In genomic region chr2:84838993-84839980, GRCm38 (mm10) we compare ENCODE assay signal across 9 mouse cellular contexts. TPM values are rescaled to one million over a fixed set of nuclear protein-coding genes. Genes with fewer than 3 reads are reported as not detected.
DNase-seq lines count a peak whose midpoint lies in the region; ATAC-seq and TF ChIP-seq lines count a peak whose summit lies in the region.
"Had no signal": no experiment of that assay in that cellular context is flagged by ENCODE, and none has a peak within 500 bp of the region (broad histone marks: within the 10 kb centered on the region; RNA-seq: fewer than 3 reads in every experiment).

No protein-coding gene starts in this region.

- no peaks in the 10 kb centered on the region for H3K36me3 ChIP-seq in intestine, embryonic 16.5 days (ENCODE audit: control insufficient read depth, insufficient read depth, low read length)
- H3K36me3 ChIP-seq in splenic B cell, adult 2 months (ENCODE audit: control insufficient read depth, insufficient read depth, low read length, poor library complexity, severe bottlenecking) = no peaks in the 10 kb centered on the region

- no peaks in the 10 kb centered on the region for H3K9me3 ChIP-seq in intestine, embryonic 16.5 days (ENCODE audit: control insufficient read depth, low read length)

- peak overlapping the region; percentile 97 for H3K4me2 ChIP-seq in intestine, embryonic 16.5 days (ENCODE audit: low read depth, low read length)

- no peak for TF ChIP-seq CTCF in bone marrow, adult 2 months (IDR thresholded peaks at IDR 0.05; ENCODE audit: control insufficient read depth, insufficient read depth, low read length)
- no peak for TF ChIP-seq CTCF in gastrocnemius, adult 2 months (IDR thresholded peaks at IDR 0.05)

- peak overlapping the region; percentile 86 for H3K9ac ChIP-seq in intestine, embryonic 16.5 days (ENCODE audit: low read depth, low read length)

- no peaks in the 10 kb centered on the region for H3K27me3 ChIP-seq in intestine, embryonic 16.5 days (replicated peaks; ENCODE audit: control insufficient read depth, insufficient read depth, low read length)
- H3K27me3 ChIP-seq in splenic B cell, adult 2 months (ENCODE audit: control insufficient read depth, insufficient read depth, low read length, poor library complexity, severe bottlenecking) = no peaks in the 10 kb centered on the region

- ATAC-seq in intestine, embryonic 16.5 days = peak; percentile 49
- peak; percentile 12; the same call in 1 of the 2 replicates for ATAC-seq in megakaryocyte progenitor cell, adult 5-6 weeks (replicated peaks; ENCODE audit: poor library complexity)
- ATAC-seq in inflammation-experienced regulatory T-cells, adult 6 months = no peak

- H3K4me3 ChIP-seq in bone marrow, adult 2 months (replicated peaks; ENCODE audit: control insufficient read depth, low read depth, low read length) = peak overlapping the region; percentile 68
- peak overlapping the region; percentile 93 for H3K4me3 ChIP-seq in gastrocnemius, adult 2 months
- H3K4me3 ChIP-seq in intestine, embryonic 16.5 days (ENCODE audit: low read length) = peak overlapping the region; percentile 73

- intact Hi-C loops in gastrocnemius, adult 2 months (cut with DNase I) = no loop called here

- peak overlapping the region; percentile 74 for H3K27ac ChIP-seq in bone marrow, adult 2 months (ENCODE audit: control insufficient read depth, insufficient read depth, low read depth, low read length, poor library complexity)
- peak overlapping the region; percentile 95 for H3K27ac ChIP-seq in gastrocnemius, adult 2 months
- peak overlapping the region; percentile 83 for H3K27ac ChIP-seq in intestine, embryonic 16.5 days (ENCODE audit: low read length)

- WGBS in bone marrow, adult 2 months = under 1% methylated on average over 47 of the region's 47 CpGs
- WGBS in intestine, embryonic 16.5 days = under 1% methylated on average over 47 of the region's 47 CpGs

- TF ChIP-seq POLR2A in bone marrow, adult 2 months (IDR thresholded peaks at IDR 0.05; ENCODE audit: borderline replicate concordance, control insufficient read depth, low read depth, low read length) = peak; percentile 86

- peak; percentile 30 for DNase-seq in CD4-positive, CD25-positive, alpha-beta regulatory T cell, adult 2 months (ENCODE audit: low read depth, low spot score)
- DNase-seq in gastrocnemius, adult 2 months = peak; percentile 86
- DNase-seq in splenic B cell, adult 2 months (ENCODE audit: low read depth, low spot score) = peak; percentile 24
- no peak for DNase-seq in right cerebral cortex, adult 2 months (ENCODE audit: low spot score in 2 of 2)

- H3K4me1 ChIP-seq in bone marrow, adult 2 months (ENCODE audit: control insufficient read depth, insufficient read depth, low read length) = no peaks in the 10 kb centered on the region; the same call in 1 of the 2 replicates
- H3K4me1 ChIP-seq in intestine, embryonic 16.5 days (ENCODE audit: control insufficient read depth, insufficient read depth, low read length) = peaks cover 25% of the 10 kb centered on the region

RNA-seq across cellular contexts. Expression of gene Slc43a1, which starts 0.6 kb away (rescaled TPM):
- polyA plus RNA-seq in bone marrow, adult 2 months (2011; ENCODE audit: insufficient read depth, insufficient read length, low replicate concordance, missing spikeins) = 142 and 195 TPM in 2 replicates
- 10 to 100 TPM in 1 of 2 experiments, 1 to 10 TPM in 1; 6.3 to 11.6 TPM for total RNA-seq in gastrocnemius, adult 2 months (2021)
- 12.8 and 14.6 TPM in 2 replicates for polyA plus RNA-seq in intestine, embryonic 16.5 days (2015; fragmentation: Nextera tagmentation; extraction: Ambion mirVana)
- total RNA-seq in megakaryocyte progenitor cell, adult 5-6 weeks (2015) = 25.7 and 33.4 TPM in 2 replicates
- total RNA-seq in megakaryocyte progenitor cell, adult 5-6 weeks (2017) = 14.2 and 15.0 TPM in 2 replicates
- polyA plus RNA-seq in inflammation-experienced regulatory T-cells, adult 6 months (2017; shearing (Covaris generic)) = 1 to 10 TPM; 1.9 to 9.1 (median 5.9) TPM

RNA-seq across cellular contexts. Expression of gene Timm10, which starts 12.5 kb away (rescaled TPM):
- polyA plus RNA-seq in bone marrow, adult 2 months (2011; ENCODE audit: insufficient read depth, insufficient read length, low replicate concordance, missing spikeins) = 21.8 and 33.8 TPM in 2 replicates
- total RNA-seq in gastrocnemius, adult 2 months (2021) = 10 to 100 TPM; 42.0 to 57.7 TPM
- polyA plus RNA-seq in intestine, embryonic 16.5 days (2015; fragmentation: Nextera tagmentation; extraction: Ambion mirVana) = 59.7 and 61.5 TPM in 2 replicates
- total RNA-seq in megakaryocyte progenitor cell, adult 5-6 weeks (2015) = 40.2 and 55.6 TPM in 2 replicates
- total RNA-seq in megakaryocyte progenitor cell, adult 5-6 weeks (2017) = 39.6 and 46.2 TPM in 2 replicates
- polyA plus RNA-seq in inflammation-experienced regulatory T-cells, adult 6 months (2017; shearing (Covaris generic)) = 10 to 100 TPM; 25.4 to 39.8 (median 38.8) TPM

RNA-seq across cellular contexts. Expression of gene Smtnl1, which starts 16.8 kb away (rescaled TPM):
- 0.85 TPM in 1 of 2 replicates, not detected in the other for polyA plus RNA-seq in bone marrow, adult 2 months (2011; ENCODE audit: insufficient read depth, insufficient read length, low replicate concordance, missing spikeins)
- 100 to 1,000 TPM in 1 of 2 experiments, 10 to 100 TPM in 1; 53.0 to 125 TPM for total RNA-seq in gastrocnemius, adult 2 months (2021)
- polyA plus RNA-seq in intestine, embryonic 16.5 days (2015; fragmentation: Nextera tagmentation; extraction: Ambion mirVana) = 0.10 and 0.17 TPM in 2 replicates
- not detected in 2 replicates for total RNA-seq in megakaryocyte progenitor cell, adult 5-6 weeks (2015)
- 0.24 TPM in 1 of 2 replicates, not detected in the other for total RNA-seq in megakaryocyte progenitor cell, adult 5-6 weeks (2017)
- polyA plus RNA-seq in inflammation-experienced regulatory T-cells, adult 6 months (2017; shearing (Covaris generic)) = not detected
- polyA plus RNA-seq: gonadal fat pad, adult 2 months had no signal

RNA-seq across cellular contexts. Expression of gene Ube2l6, which starts 40.7 kb away (rescaled TPM):
- polyA plus RNA-seq in bone marrow, adult 2 months (2011; ENCODE audit: insufficient read depth, insufficient read length, low replicate concordance, missing spikeins) = 140 and 409 TPM in 2 replicates
- total RNA-seq in gastrocnemius, adult 2 months (2021) = 1 to 10 TPM; 2.0 to 3.8 TPM
- 47.5 and 49.9 TPM in 2 replicates for polyA plus RNA-seq in intestine, embryonic 16.5 days (2015; fragmentation: Nextera tagmentation; extraction: Ambion mirVana)
- 9.6 and 11.2 TPM in 2 replicates for total RNA-seq in megakaryocyte progenitor cell, adult 5-6 weeks (2015)
- 8.5 and 12.7 TPM in 2 replicates for total RNA-seq in megakaryocyte progenitor cell, adult 5-6 weeks (2017)
- 10 to 100 TPM; 92.1 to 96.3 (median 93.4) TPM for polyA plus RNA-seq in inflammation-experienced regulatory T-cells, adult 6 months (2017; shearing (Covaris generic))

RNA-seq across cellular contexts. Expression of gene Rtn4rl2, which starts 47.2 kb away (rescaled TPM):
- polyA plus RNA-seq in bone marrow, adult 2 months (2011; ENCODE audit: insufficient read depth, insufficient read length, low replicate concordance, missing spikeins) = not detected in 2 replicates
- under 1 TPM; 0.28 to 0.41 TPM for total RNA-seq in gastrocnemius, adult 2 months (2021)
- 0.57 and 0.61 TPM in 2 replicates for polyA plus RNA-seq in intestine, embryonic 16.5 days (2015; fragmentation: Nextera tagmentation; extraction: Ambion mirVana)
- not detected in 2 replicates for total RNA-seq in megakaryocyte progenitor cell, adult 5-6 weeks (2015)
- total RNA-seq in megakaryocyte progenitor cell, adult 5-6 weeks (2017) = not detected in 2 replicates
- polyA plus RNA-seq in inflammation-experienced regulatory T-cells, adult 6 months (2017; shearing (Covaris generic)) = not detected

Comparison
In these comparisons a context has a peak if more than half of its experiments do, and no peak if none do; other contexts are left out.
1. DNase-seq: peak in CD4-positive, CD25-positive, alpha-beta regulatory T cell, adult 2 months (single experiment), gastrocnemius, adult 2 months (single experiment) and splenic B cell, adult 2 months (single experiment); none in right cerebral cortex, adult 2 months (0 of 2).
2. Peak in every context shown above with its lines, with median percentiles within 50 percentile points of each other: H3K27ac ChIP-seq and H3K4me3 ChIP-seq.